Mouse (Mus musculus) MEL (cell line): ENCODE data around the gene Pxn. TPM values are rescaled to one million over a fixed set of nuclear protein-coding genes. Genes with fewer than 3 reads are reported as not detected.

Source experiments
- DNase-seq: peaks from one replicate; pipeline ENCODE4 v3.0.0; 2011; ENCODE audit warnings: low read depth, low spot score
- H3K27ac ChIP-seq: 2 replicates; pipeline ENCODE4 v1.5.1; 2012; ENCODE audit warnings: low read depth, mild to moderate bottlenecking, control low read depth, low read length, moderate library complexity; ENCODE audit not compliant: control insufficient read depth
- H3K27me3 ChIP-seq, 2 experiments: fragments of 150-350 bp in 1 of 2; sonication (generic) in 1 of 2; 2 replicates each; pipeline ENCODE4 v1.6.1; 2012; ENCODE audit warnings: low read length in 2 of 2, mild to moderate bottlenecking in 2 of 2, improper control_type of control experiment in 1 of 2, moderate library complexity in 1 of 2; ENCODE audit not compliant: insufficient read depth in 2 of 2, control insufficient read depth in 1 of 2
- H3K36me3 ChIP-seq, 2 experiments: 2 replicates each; pipeline ENCODE4 v1.6.1; 2012 to 2014; ENCODE audit warnings: low read length in 2 of 2, improper control_type of control experiment in 1 of 2, inconsistent platforms in 1 of 2, mild to moderate bottlenecking in 1 of 2; ENCODE audit not compliant: insufficient read depth in 2 of 2, control insufficient read depth in 1 of 2
- H3K4me1 ChIP-seq, 2 experiments: fragments of 150-350 bp in 1 of 2; sonication (generic) in 1 of 2; 2 replicates each; pipeline ENCODE4 v1.6.1; 2012; ENCODE audit warnings: low read length in 2 of 2, improper control_type of control experiment in 1 of 2, mild to moderate bottlenecking in 1 of 2; ENCODE audit not compliant: insufficient read depth in 2 of 2, control insufficient read depth in 1 of 2
- H3K4me3 ChIP-seq, 2 experiments: fragments of 150-350 bp in 1 of 2; sonication (generic) in 1 of 2; 2 replicates each; pipeline ENCODE4 v1.5.1; 2012; ENCODE audit warnings: low read depth in 2 of 2, low read length in 2 of 2, mild to moderate bottlenecking in 2 of 2, moderate library complexity in 2 of 2, control low read depth in 1 of 2, improper control_type of control experiment in 1 of 2; ENCODE audit not compliant: control insufficient read depth in 1 of 2, insufficient read depth in 1 of 2
- H3K79me2 ChIP-seq: 2 replicates; pipeline ENCODE4 v1.6.1; 2012; ENCODE audit warnings: mild to moderate bottlenecking, low read length, moderate library complexity; ENCODE audit not compliant: control insufficient read depth, poor library complexity, insufficient read depth
- H3K9ac ChIP-seq: 2 replicates; pipeline ENCODE4 v1.6.1; 2012; ENCODE audit warnings: low read depth, mild to moderate bottlenecking, control low read depth, low read length, moderate library complexity; ENCODE audit not compliant: control insufficient read depth, poor library complexity, severe bottlenecking
- H3K9me3 ChIP-seq: fragments of 150-350 bp; sonication (generic); replicated peaks from 2 replicates; pipeline ENCODE4 v1.6.1; 2012; ENCODE audit warnings: mild to moderate bottlenecking, low read length, improper control_type of control experiment, moderate library complexity; ENCODE audit not compliant: insufficient read depth
- CHD2 ChIP-seq: IDR thresholded peaks from 2 replicates; pipeline ENCODE4 v1.6.1; 2011; ENCODE audit warnings: low read length, improper control_type of control experiment
- ELF1 ChIP-seq: IDR thresholded peaks from 2 replicates; pipeline ENCODE4 v1.6.1; 2014; ENCODE audit warnings: low read depth, mild to moderate bottlenecking, inconsistent platforms, low read length, improper control_type of control experiment, moderate library complexity
- GABPA ChIP-seq: IDR thresholded peaks from 2 replicates; pipeline ENCODE4 v1.6.1; 2012; ENCODE audit warnings: low read depth, mild to moderate bottlenecking, inconsistent platforms, low read length, improper control_type of control experiment, moderate library complexity
- HCFC1 ChIP-seq: IDR thresholded peaks from 2 replicates; pipeline ENCODE4 v1.6.1; 2012; ENCODE audit warnings: low read depth, mild to moderate bottlenecking, inconsistent platforms, low read length, improper control_type of control experiment, moderate library complexity
- JUND ChIP-seq: IDR thresholded peaks from 2 replicates; pipeline ENCODE4 v1.6.1; 2011; ENCODE audit warnings: low read depth, mild to moderate bottlenecking, improper control_type of control experiment, low read length
- KAT2A ChIP-seq: conservative IDR thresholded peaks from 2 replicates; pipeline ENCODE4 v1.6.1; 2012; ENCODE audit warnings: low read depth, low read length, improper control_type of control experiment, inconsistent platforms
- MAFK ChIP-seq: IDR thresholded peaks from 2 replicates; pipeline ENCODE4 v1.6.1; 2011; ENCODE audit warnings: low read depth, mild to moderate bottlenecking, low read length, improper control_type of control experiment, borderline replicate concordance
- MAX ChIP-seq: IDR thresholded peaks from 2 replicates; pipeline ENCODE4 v1.6.1; 2011; ENCODE audit warnings: low read length, improper control_type of control experiment
- MEF2A ChIP-seq: IDR thresholded peaks from 2 replicates; pipeline ENCODE4 v1.6.1; 2014; ENCODE audit warnings: low read depth, mild to moderate bottlenecking, inconsistent platforms, low read length, improper control_type of control experiment; ENCODE audit not compliant: poor library complexity, insufficient replicate concordance, severe bottlenecking; ENCODE audit errors: extremely low read depth
- MYC ChIP-seq: IDR thresholded peaks from 2 replicates; pipeline ENCODE4 v1.6.1; 2011; ENCODE audit warnings: low read depth, mild to moderate bottlenecking, low read length, improper control_type of control experiment, moderate library complexity
- POLR2A ChIP-seq, 2 experiments: IDR thresholded peaks; 2 replicates each; pipeline ENCODE4 v1.6.1; 2011 to 2012; ENCODE audit warnings: low read length in 2 of 2, mild to moderate bottlenecking in 2 of 2, control low read depth in 1 of 2, improper control_type of control experiment in 1 of 2, low read depth in 1 of 2, moderate library complexity in 1 of 2; ENCODE audit not compliant: control insufficient read depth in 1 of 2, insufficient read depth in 1 of 2, poor library complexity in 1 of 2
- POLR2AphosphoS2 ChIP-seq: IDR thresholded peaks from 2 replicates; pipeline ENCODE4 v1.6.1; 2011; ENCODE audit warnings: low read length, improper control_type of control experiment
- POLR2AphosphoS5 ChIP-seq: IDR thresholded peaks from 2 replicates; pipeline ENCODE4 v1.6.1; 2012; ENCODE audit warnings: low read depth, borderline replicate concordance, mild to moderate bottlenecking, inconsistent platforms, low read length, moderate library complexity, mixed read lengths
- SIN3A ChIP-seq: IDR thresholded peaks from 2 replicates; pipeline ENCODE4 v1.6.1; 2012; ENCODE audit warnings: low read length, improper control_type of control experiment, inconsistent platforms
- TAL1 ChIP-seq: IDR thresholded peaks from 2 replicates; pipeline ENCODE4 v1.6.1; 2012; ENCODE audit warnings: mild to moderate bottlenecking, inconsistent platforms, low read length, moderate library complexity, mixed read lengths
- UBTF ChIP-seq: IDR thresholded peaks from 2 replicates; pipeline ENCODE4 v1.6.1; 2012; ENCODE audit warnings: low read depth, mild to moderate bottlenecking, inconsistent platforms, low read length, improper control_type of control experiment, moderate library complexity, borderline replicate concordance; ENCODE audit not compliant: insufficient read depth
- USF1 ChIP-seq: IDR thresholded peaks from 2 replicates; pipeline ENCODE4 v1.6.1; 2014; ENCODE audit warnings: low read depth, mild to moderate bottlenecking, inconsistent platforms, low read length, improper control_type of control experiment, moderate library complexity
- USF2 ChIP-seq, 2 experiments: IDR thresholded peaks; 2 replicates each; pipeline ENCODE4 v1.6.1; 2011 to 2012; ENCODE audit warnings: improper control_type of control experiment in 2 of 2, low read length in 2 of 2, borderline replicate concordance in 1 of 2, inconsistent platforms in 1 of 2, low read depth in 1 of 2, mild to moderate bottlenecking in 1 of 2; ENCODE audit not compliant: insufficient read depth in 1 of 2
- ZC3H11A ChIP-seq: IDR thresholded peaks from 2 replicates; pipeline ENCODE4 v1.6.1; 2012; ENCODE audit warnings: low read depth, mild to moderate bottlenecking, inconsistent platforms, low read length, improper control_type of control experiment
- ZMIZ1 ChIP-seq: IDR thresholded peaks from 2 replicates; pipeline ENCODE4 v1.6.1; 2012; ENCODE audit warnings: low read depth, mild to moderate bottlenecking, inconsistent platforms, low read length, improper control_type of control experiment, moderate library complexity
- ZNF384 ChIP-seq: IDR thresholded peaks from 2 replicates; pipeline ENCODE4 v1.6.1; 2012; ENCODE audit warnings: low read depth, mild to moderate bottlenecking, inconsistent platforms, low read length, improper control_type of control experiment
- polyA plus RNA-seq, 2 experiments: library from polyadenylated mRNA; stranded (reverse) in 1 of 2; unstranded in 1 of 2; fragments of >175 nt in 1 of 2; fragments of >200 nt in 1 of 2; gene quantifications; 2 replicates each; pipeline versions ENCODE4 v1.2.1 to v1.2.4; 2012; ENCODE audit warnings: low replicate concordance in 2 of 2, low read depth in 1 of 2; ENCODE audit not compliant: insufficient read length in 2 of 2, insufficient read depth in 1 of 2, missing spikeins in 1 of 2
- total RNA-seq: library from RNA; depleted of rRNA; stranded (reverse); fragments of 300-350 nt; gene quantifications from 2 replicates; pipeline ENCODE4 v1.2.3, GENCODE M21; 2012

The Pxn gene
- total and polyA plus RNA-seq, 3 experiments = 15.2 to 167 (median 29.2) TPM

GRCm38 (mm10) chr5:115465642-115466420 is 40.6 kb upstream of the Pxn start, which contains the start of gene Pla2g1b (continued):
- TF ChIP-seq UBTF (no peak), ELF1 (no peak), HCFC1 (0 out of 2 replicates have a peak, but pooled peaks have one; percentile 12), ZNF384 (peak; percentile 51; the same call in 1 of the 2 replicates), POLR2AphosphoS5 (no peak), USF2 (IDR thresholded peaks at IDR 0.05; ENCODE audit: borderline replicate concordance in 1 of 2, insufficient read depth in 1 of 2, low read depth in 1 of 2, low read length in 2 of 2) (no peak), ZMIZ1 (no peak), CHD2 (no peak), GABPA (no peak)

DNA sequence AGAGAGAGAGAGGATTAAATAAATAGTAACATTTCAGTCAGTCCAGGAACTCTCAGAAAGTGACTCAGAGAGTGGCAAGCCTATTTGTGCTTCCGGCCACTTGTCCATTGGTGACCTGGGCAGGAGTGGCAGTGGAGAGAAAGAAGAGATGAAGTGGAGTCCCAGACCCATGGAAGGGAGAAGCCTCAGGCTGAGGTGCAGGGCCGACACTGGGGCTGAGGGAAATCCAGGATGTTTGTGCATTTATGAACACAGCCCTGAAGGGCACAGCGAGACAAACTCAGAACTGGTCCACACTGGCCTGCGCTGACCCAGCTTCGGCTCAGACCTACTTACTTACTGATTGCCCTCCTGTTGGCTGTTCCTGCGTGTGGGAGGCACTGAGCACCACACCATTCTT is 36.7 kb upstream of the Pxn start:
- Histone ChIP-seq H3K4me1 (peaks cover 2 to 10% of the 10 kb centered on the region in 2 experiments; a peak in 2 of 4 replicates), H3K27me3 (no peaks in the 10 kb centered on the region), H3K4me3 (no peak overlapping the region), H3K36me3 (peaks cover 0 to 7% of the 10 kb centered on the region in 2 experiments; a peak in 2 of 4 replicates), H3K9ac (no peak overlapping the region), H3K79me2 (no peaks in the 10 kb centered on the region), H3K27ac (no peak overlapping the region), H3K9me3 (no peaks in the 10 kb centered on the region)
- DNase-seq = no peak
- no peak for TF ChIP-seq POLR2AphosphoS2
- TF ChIP-seq ZC3H11A = no peak
- no peak for TF ChIP-seq USF2 (IDR thresholded peaks at IDR 0.05; ENCODE audit: borderline replicate concordance in 1 of 2, insufficient read depth in 1 of 2, low read depth in 1 of 2, low read length in 2 of 2)
- TF ChIP-seq TAL1 = no peak
- no peak for TF ChIP-seq KAT2A
- no peak for TF ChIP-seq ZMIZ1
- TF ChIP-seq USF1 = no peak
- no peak for TF ChIP-seq MAX
- no peak for TF ChIP-seq MAFK
- TF ChIP-seq ELF1 = no peak
- no peak for TF ChIP-seq HCFC1
- no peak for TF ChIP-seq SIN3A
- TF ChIP-seq MYC = no peak
- no peak for TF ChIP-seq MEF2A
- TF ChIP-seq JUND = no peak
- TF ChIP-seq POLR2A (IDR thresholded peaks at IDR 0.05; ENCODE audit: control insufficient read depth in 1 of 2, insufficient read depth in 1 of 2, low read depth in 1 of 2, low read length in 2 of 2, poor library complexity in 1 of 2) = no peak
